Mouse (Mus musculus) liver, embryonic 14.5 days (tissue): Measurements from ENCODE around the gene Ppp1r14b.

Source experiments
- CTCF ChIP-seq: IDR thresholded peaks from 2 replicates; pipeline ENCODE4 v1.5.1; 2016; ENCODE audit warnings: antibody characterized with exemption, low read depth, control low read depth
- EP300 ChIP-seq: IDR thresholded peaks from 2 replicates; pipeline ENCODE4 v1.6.1; 2016; ENCODE audit warnings: antibody characterized with exemption, low read depth

GRCm38 (mm10) chr19:6939106-6940002 lies 35.4 kb upstream of the Ppp1r14b start:
- TF ChIP-seq EP300 (no peak), CTCF (no peak)
